Mouse (Mus musculus) heart, embryonic 14.5 days (tissue): Measurements from ENCODE around the gene Gpr68. TPM values are rescaled to one million over a fixed set of nuclear protein-coding genes. Genes with fewer than 3 reads are reported as not detected.

Experiments
- polyA plus RNA-seq: library from polyadenylated mRNA; unstranded; fragments of >200 nt; fragmentation: Nextera tagmentation; extraction: Ambion mirVana; gene quantifications from 2 replicates; pipeline ENCODE4 v1.2.1, GENCODE M21; 2014

Gpr68 gene
- polyA plus RNA-seq, 1 experiment from 2014 or later = 4.6 TPM

Other genes starting within 250 kb of the Gpr68 start
- 5.6 and 5.8 TPM in 2 replicates for gene Rps6ka5, start 181.2 kb downstream of the Gpr68 start, polyA plus RNA-seq
- 4.8 and 5.9 TPM in 2 replicates for gene Dglucy, start 129.1 kb downstream of the Gpr68 start, polyA plus RNA-seq
- 2.7 and 3.0 TPM in 2 replicates for gene Ccdc88c, start 120.9 kb upstream of the Gpr68 start, polyA plus RNA-seq
- 33.8 and 35.6 TPM in 2 replicates for gene Ppp4r3a, start 175.5 kb upstream of the Gpr68 start, polyA plus RNA-seq